Mouse (Mus musculus) neural tube, embryonic 14.5 days (tissue): ENCODE data around the gene Cux2. TPM values are rescaled to one million over a fixed set of nuclear protein-coding genes. Genes with fewer than 3 reads are reported as not detected.
A peak's percentile ranks its signal among the peaks of the same experiment; 100 is the strongest.

Source experiments
- ATAC-seq: fragments of 200-750 bp; cut with Nextera tagmentation; 2 replicates; pipeline ENCODE4 v1.8.0; 2017; ENCODE audit warnings: low read depth, mild to moderate bottlenecking, moderate TSS enrichment, moderate library complexity
- H3K27ac ChIP-seq: fragments of 300-500 bp; sonication (generic); 2 replicates; pipeline ENCODE4 v1.5.1; 2014; ENCODE audit warnings: low read depth, mild to moderate bottlenecking, control low read depth, low read length, moderate library complexity, mixed read lengths
- H3K27me3 ChIP-seq: fragments of 300-500 bp; sonication (generic); 2 replicates; pipeline ENCODE4 v1.6.1; 2014; ENCODE audit warnings: low read length; ENCODE audit not compliant: control insufficient read depth, insufficient read depth
- H3K36me3 ChIP-seq: fragments of 300-500 bp; sonication (generic); 2 replicates; pipeline ENCODE4 v1.6.1; 2014; ENCODE audit warnings: low read length, mixed read lengths; ENCODE audit not compliant: control insufficient read depth, insufficient read depth
- H3K4me1 ChIP-seq: fragments of 300-500 bp; sonication (generic); 2 replicates; pipeline ENCODE4 v1.6.1; 2014; ENCODE audit warnings: low read length; ENCODE audit not compliant: control insufficient read depth, insufficient read depth
- H3K4me2 ChIP-seq: fragments of 300-500 bp; sonication (generic); 2 replicates; pipeline ENCODE4 v1.6.1; 2014; ENCODE audit warnings: mild to moderate bottlenecking, low read depth, low read length, control low read depth
- H3K4me3 ChIP-seq: fragments of 300-500 bp; sonication (generic); 2 replicates; pipeline ENCODE4 v1.5.1; 2014; ENCODE audit warnings: low read depth, low read length, control low read depth, mixed read lengths
- H3K9ac ChIP-seq: fragments of 300-500 bp; sonication (generic); replicated peaks from 2 replicates; pipeline ENCODE4 v1.6.1; 2014; ENCODE audit warnings: low read depth, mild to moderate bottlenecking, control low read depth, low read length, mixed read lengths
- H3K9me3 ChIP-seq: fragments of 300-500 bp; sonication (generic); 2 replicates; pipeline ENCODE4 v1.6.1; 2016; ENCODE audit warnings: low read length; ENCODE audit not compliant: control insufficient read depth
- WGBS: fragments of 180-500 bp; shearing (Covaris S2); extraction: QIAGEN DNeasy Blood & Tissue Kit; methylation state at CpG from one replicate; pipeline ENCODE4 v1.1.7; 2014; 5-methylcytosine and 5-hydroxymethylcytosine counted together
- polyA plus RNA-seq: library from polyadenylated mRNA; unstranded; fragments of >200 nt; fragmentation: Nextera tagmentation; extraction: Ambion mirVana; gene quantifications from 2 replicates; pipeline ENCODE4 v1.2.1, GENCODE M21; 2014

Gene Cux2
- polyA plus RNA-seq, 1 experiment from 2014 or later, result 31.3 TPM

- Histone ChIP-seq H3K27me3 (no peaks in the 10 kb centered on the region), H3K27ac (no peak overlapping the region), H3K9me3 (no peaks in the 10 kb centered on the region), H3K36me3 (no peaks in the 10 kb centered on the region; the same call in 1 of the 2 replicates), H3K4me1 (peaks cover 37% of the 10 kb centered on the region; the same call in 1 of the 2 replicates), H3K4me2 (no peak overlapping the region), H3K9ac (no peak overlapping the region), H3K4me3 (no peak overlapping the region)
- WGBS, result 86% methylated on average over 6 of the region's 6 CpGs
- no peak for ATAC-seq
Observed at GRCm38 (mm10) chr5:121831002-121831601, 218.8 kb downstream of the Cux2 start.

- Histone ChIP-seq H3K9ac (peak overlapping the region; percentile 41), H3K9me3 (no peaks in the 10 kb centered on the region), H3K4me3 (peak overlapping the region; percentile 34), H3K27ac (peak overlapping the region; percentile 10; the same call in 1 of the 2 replicates), H3K27me3 (no peaks in the 10 kb centered on the region), H3K4me1 (peaks cover 22% of the 10 kb centered on the region; the same call in 1 of the 2 replicates), H3K36me3 (no peaks in the 10 kb centered on the region; the same call in 1 of the 2 replicates), H3K4me2 (peak overlapping the region; percentile 91)
- 9% methylated on average over 72 of the region's 82 CpGs for WGBS
- ATAC-seq, result peak; percentile 55
Observed at GRCm38 (mm10) chr5:121828491-121829432, 221.1 kb downstream of the Cux2 start.

DNA sequence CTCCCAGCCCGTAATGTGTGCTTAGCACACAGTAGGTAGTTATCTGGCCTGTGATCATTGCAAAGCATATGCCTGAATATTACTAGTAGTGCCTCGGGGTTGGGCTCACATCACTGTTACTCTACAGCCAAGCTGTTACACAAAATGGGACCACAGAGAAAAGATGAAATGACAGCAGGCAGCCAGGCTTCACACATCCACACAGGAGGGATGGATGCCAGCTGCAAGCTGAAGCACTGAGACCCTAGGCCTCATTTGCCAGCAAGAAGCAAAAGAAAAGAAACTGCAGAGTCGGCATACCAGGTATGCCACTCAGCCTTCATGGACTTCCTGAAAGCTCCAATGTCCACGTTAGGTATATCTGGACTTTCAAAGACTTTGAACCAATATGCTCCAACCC lies 222.0 kb downstream of the Cux2 start:
- no peak for ATAC-seq
- Histone ChIP-seq H3K4me1 (peaks cover 15% of the 10 kb centered on the region; the same call in 1 of the 2 replicates), H3K4me3 (no peak overlapping the region; the same call in 1 of the 2 replicates), H3K27me3 (no peaks in the 10 kb centered on the region), H3K9ac (no peak overlapping the region), H3K4me2 (peak overlapping the region; percentile 91; the same call in 1 of the 2 replicates), H3K27ac (no peak overlapping the region), H3K9me3 (no peaks in the 10 kb centered on the region), H3K36me3 (no peaks in the 10 kb centered on the region; the same call in none of the 2 replicates)
- WGBS, result 72% methylated on average over 4 of the region's 4 CpGs

GRCm38 (mm10) chr5:121825606-121826005 lies 224.3 kb downstream of the Cux2 start:
- no peak overlapping the region for H3K4me3 ChIP-seq
- no peak for ATAC-seq
- peaks cover 12% of the 10 kb centered on the region; the same call in 1 of the 2 replicates for H3K4me1 ChIP-seq
- no peak overlapping the region for H3K4me2 ChIP-seq
- H3K27me3 ChIP-seq, result no peaks in the 10 kb centered on the region
- no peaks in the 10 kb centered on the region for H3K9me3 ChIP-seq
- 92% methylated on average over 3 of the region's 3 CpGs for WGBS
- no peak overlapping the region for H3K27ac ChIP-seq
- no peaks in the 10 kb centered on the region; the same call in 1 of the 2 replicates for H3K36me3 ChIP-seq
- no peak overlapping the region for H3K9ac ChIP-seq

GRCm38 (mm10) chr5:121824121-121824520 lies 225.8 kb downstream of the Cux2 start:
- Histone ChIP-seq H3K36me3 (no peaks in the 10 kb centered on the region; the same call in 1 of the 2 replicates), H3K27me3 (no peaks in the 10 kb centered on the region), H3K9ac (no peak overlapping the region), H3K4me1 (peaks cover 9% of the 10 kb centered on the region; the same call in 1 of the 2 replicates), H3K9me3 (no peaks in the 10 kb centered on the region), H3K4me2 (no peak overlapping the region), H3K4me3 (no peak overlapping the region), H3K27ac (no peak overlapping the region)
- ATAC-seq, result no peak
- 56% methylated on average over 4 of the region's 4 CpGs for WGBS

GRCm38 (mm10) chr5:121823668-121824067 lies 226.2 kb downstream of the Cux2 start:
- ATAC-seq, result no peak
- no peaks in the 10 kb centered on the region for H3K27me3 ChIP-seq
- no peaks in the 10 kb centered on the region for H3K9me3 ChIP-seq
- 100% methylated on average over 1 of the region's 1 CpGs for WGBS
- no peak overlapping the region for H3K9ac ChIP-seq
- H3K4me3 ChIP-seq, result no peak overlapping the region
- no peak overlapping the region for H3K27ac ChIP-seq
- peaks cover 5% of the 10 kb centered on the region for H3K36me3 ChIP-seq
- H3K4me1 ChIP-seq, result peaks cover 6% of the 10 kb centered on the region; the same call in 1 of the 2 replicates
- no peak overlapping the region for H3K4me2 ChIP-seq

DNA sequence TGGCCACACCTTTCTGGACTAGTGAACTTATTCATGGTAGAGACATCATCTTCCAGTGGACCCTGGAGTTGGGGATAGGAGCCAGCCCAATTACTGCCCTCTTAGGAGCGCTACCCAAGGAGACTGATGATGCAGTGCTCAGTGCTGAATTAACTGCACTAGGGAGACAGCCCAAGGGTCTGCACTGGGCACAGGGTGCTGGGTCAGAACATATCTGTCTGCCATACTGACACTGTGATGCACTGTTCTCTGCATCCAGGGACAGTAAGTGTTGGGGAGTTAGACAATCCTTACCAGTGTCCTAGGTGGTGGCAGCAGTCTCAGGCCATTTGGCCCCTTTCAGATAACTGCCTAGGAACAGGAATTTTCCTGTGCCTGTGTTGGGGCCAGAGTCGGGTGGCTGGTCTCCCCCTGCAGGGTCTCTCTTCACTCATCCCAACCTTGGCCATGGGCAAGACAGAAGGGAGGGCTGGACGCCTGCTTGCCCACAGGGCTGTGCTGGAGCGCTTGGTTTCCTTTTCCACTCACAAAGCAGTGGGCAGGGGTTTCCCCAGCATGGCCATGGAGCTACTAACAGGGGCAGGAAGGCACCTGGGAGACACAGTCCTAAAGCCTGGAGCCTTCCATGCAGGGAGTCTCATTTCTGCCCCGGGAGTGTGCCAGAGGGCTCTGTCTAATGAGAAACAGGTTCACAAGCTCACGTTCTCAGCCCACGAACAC lies 227.0 kb downstream of the Cux2 start:
- Histone ChIP-seq H3K27me3 (no peaks in the 10 kb centered on the region), H3K4me1 (no peaks in the 10 kb centered on the region), H3K9ac (no peak overlapping the region), H3K36me3 (peaks cover 12% of the 10 kb centered on the region), H3K4me3 (no peak overlapping the region), H3K4me2 (no peak overlapping the region), H3K9me3 (no peaks in the 10 kb centered on the region), H3K27ac (no peak overlapping the region)
- WGBS, result 80% methylated on average over 7 of the region's 7 CpGs
- ATAC-seq, result no peak

DNA sequence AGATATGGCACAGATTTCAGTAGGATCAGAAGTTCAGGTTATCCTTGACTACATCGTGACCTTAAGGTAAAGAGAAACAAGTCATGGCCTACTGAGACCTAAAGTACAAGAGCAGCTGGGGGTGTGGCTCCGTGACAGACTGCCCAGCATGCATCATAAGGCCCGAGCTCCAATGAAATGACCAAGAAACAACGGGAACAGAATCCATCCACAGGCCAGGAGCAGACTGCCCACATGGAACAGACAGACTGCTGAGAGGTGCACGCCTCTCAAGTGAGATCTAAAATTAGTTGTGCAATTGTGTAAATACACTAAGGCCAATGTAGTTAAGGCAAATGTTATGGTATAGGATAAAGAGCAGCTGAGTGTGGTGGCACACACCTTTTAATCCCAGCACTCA lies 228.3 kb downstream of the Cux2 start:
- Histone ChIP-seq H3K4me2 (no peak overlapping the region), H3K27me3 (no peaks in the 10 kb centered on the region), H3K27ac (no peak overlapping the region), H3K4me3 (no peak overlapping the region), H3K36me3 (peaks cover 25% of the 10 kb centered on the region), H3K4me1 (no peaks in the 10 kb centered on the region), H3K9me3 (no peaks in the 10 kb centered on the region), H3K9ac (no peak overlapping the region)
- ATAC-seq, result no peak
- WGBS, result 66% methylated on average over 5 of the region's 5 CpGs
